Mouse (Mus musculus) midbrain, postnatal 0 days (tissue): Measurements from ENCODE around the gene Wfdc3. TPM values are rescaled to one million over a fixed set of nuclear protein-coding genes. Genes with fewer than 3 reads are reported as not detected.

Source experiments
- ATAC-seq: fragments of 200-750 bp; cut with Nextera tagmentation; 2 replicates; pipeline ENCODE4 v1.8.0; 2017; ENCODE audit warnings: moderate number of reproducible peaks, mild to moderate bottlenecking, moderate TSS enrichment, moderate library complexity; ENCODE audit not compliant: low FRiP score
- DNase-seq: peaks from one replicate; pipeline ENCODE4 v3.0.0-alpha.2; 2015; ENCODE audit warnings: low spot score
- H3K27ac ChIP-seq: fragments of 300-500 bp; sonication (generic); 2 replicates; pipeline ENCODE4 v1.5.1; 2014; ENCODE audit warnings: low read depth, mild to moderate bottlenecking, low read length, mixed read lengths
- H3K27me3 ChIP-seq: fragments of 300-500 bp; sonication (generic); 2 replicates; pipeline ENCODE4 v1.6.1; 2014; ENCODE audit warnings: low read length, control low read depth, mixed read lengths; ENCODE audit not compliant: insufficient read depth
- H3K36me3 ChIP-seq: fragments of 300-500 bp; sonication (generic); 2 replicates; pipeline ENCODE4 v1.6.1; 2014; ENCODE audit warnings: low read length, control low read depth, mixed read lengths; ENCODE audit not compliant: insufficient read depth
- H3K4me1 ChIP-seq: fragments of 300-500 bp; sonication (generic); 2 replicates; pipeline ENCODE4 v1.6.1; 2014; ENCODE audit warnings: mild to moderate bottlenecking, control low read depth, antibody characterized with exemption, low read length, mixed read lengths; ENCODE audit not compliant: insufficient read depth
- H3K4me2 ChIP-seq: fragments of 300-500 bp; sonication (generic); 2 replicates; pipeline ENCODE4 v1.6.1; 2014; ENCODE audit warnings: low read depth, mild to moderate bottlenecking, low read length, mixed read lengths; ENCODE audit not compliant: poor library complexity, severe bottlenecking
- H3K4me3 ChIP-seq: fragments of 300-500 bp; sonication (generic); 2 replicates; pipeline ENCODE4 v1.5.1; 2014; ENCODE audit warnings: low read depth, mild to moderate bottlenecking, low read length, moderate library complexity
- H3K9ac ChIP-seq: fragments of 300-500 bp; sonication (generic); replicated peaks from 2 replicates; pipeline ENCODE4 v1.6.1; 2014; ENCODE audit warnings: mild to moderate bottlenecking, low read length, moderate library complexity, mixed read lengths; ENCODE audit not compliant: poor library complexity, severe bottlenecking
- H3K9me3 ChIP-seq: fragments of 300-500 bp; sonication (generic); 2 replicates; pipeline ENCODE4 v1.6.1; 2016; ENCODE audit warnings: low read length, control low read depth
- CTCF ChIP-seq: IDR thresholded peaks from 2 replicates; pipeline ENCODE4 v1.5.1; 2016; ENCODE audit warnings: antibody characterized with exemption, mild to moderate bottlenecking
- WGBS: fragments of 180-500 bp; shearing (Covaris S2); extraction: QIAGEN DNeasy Blood & Tissue Kit; methylation state at CpG from one replicate; pipeline ENCODE4 v1.1.7; 2014; 5-methylcytosine and 5-hydroxymethylcytosine counted together
- polyA plus RNA-seq: library from polyadenylated mRNA; unstranded; fragments of >200 nt; fragmentation: Nextera tagmentation; extraction: Ambion mirVana; gene quantifications from 2 replicates; pipeline ENCODE4 v1.2.1, GENCODE M21; 2015
- total RNA-seq: library from RNA; depleted of rRNA; stranded (reverse); fragments of >200 nt; gene quantifications from 2 replicates; pipeline ENCODE4 v1.2.3, GENCODE M21; 2014; rRNA removed

Wfdc3 gene
- total and polyA plus RNA-seq, 2 experiments from 2014 or later = 0.16 to 0.60 TPM

DNA sequence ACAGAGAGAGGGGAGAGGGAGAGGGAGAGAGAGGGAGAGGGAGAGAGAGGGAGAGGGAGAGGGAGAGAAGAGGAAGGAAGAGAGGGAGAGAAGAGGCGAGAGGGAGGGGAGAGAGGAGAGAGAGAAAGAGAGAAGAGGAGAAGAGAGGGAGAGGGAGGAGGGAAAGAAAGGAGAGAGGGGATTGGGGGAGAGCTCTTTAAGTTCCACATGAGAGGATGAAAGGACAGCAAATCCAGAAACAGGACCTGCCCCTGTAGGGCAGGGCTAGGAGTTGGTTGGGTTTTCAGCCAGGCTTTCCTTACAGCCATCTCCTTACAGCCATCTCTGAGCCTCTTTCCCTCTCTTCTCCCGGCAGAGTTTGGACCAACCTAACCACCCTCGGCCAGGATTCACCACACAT is 60.9 kb downstream of the Wfdc3 start, which contains the start of gene Wfdc13:
Gene Wfdc13 (plus strand): TSS at position 301 of the 400 bp plus-strand sequence.
- DNase-seq (no peak), ATAC-seq (no peak)
- Histone ChIP-seq H3K27me3 (no peaks in the 10 kb centered on the region; the same call in 1 of the 2 replicates), H3K36me3 (no peaks in the 10 kb centered on the region), H3K9ac (no peak within 1 kb of the TSS), H3K4me2 (no peak within 1 kb of the TSS), H3K9me3 (no peaks in the 10 kb centered on the region), H3K27ac (no peak within 1 kb of the TSS), H3K4me3 (no peak within 1 kb of the TSS), H3K4me1 (no peaks in the 10 kb centered on the region)
- WGBS = 75% methylated on average over 3 of the region's 3 CpGs
- no peak for TF ChIP-seq CTCF

Other genes starting within 250 kb of the Wfdc3 start
- 117 and 126 TPM in 2 replicates for gene Pigt, start 248.4 kb downstream of the Wfdc3 start, total RNA-seq
- 121 and 126 TPM in 2 replicates for gene Pigt, start 248.4 kb downstream of the Wfdc3 start, polyA plus RNA-seq
- 0.38 and 0.52 TPM in 2 replicates for gene Wfdc2, start 183.5 kb downstream of the Wfdc3 start, total RNA-seq
- 1.5 and 1.9 TPM in 2 replicates for gene Wfdc2, start 183.5 kb downstream of the Wfdc3 start, polyA plus RNA-seq
- gene Spint3, start 172.5 kb downstream of the Wfdc3 start, total RNA-seq = not detected in 2 replicates
- not detected in 2 replicates for gene Spint3, start 172.5 kb downstream of the Wfdc3 start, polyA plus RNA-seq
- gene Wfdc6a, start 160.5 kb downstream of the Wfdc3 start, total RNA-seq = not detected in 2 replicates
- gene Wfdc6a, start 160.5 kb downstream of the Wfdc3 start, polyA plus RNA-seq = not detected in 2 replicates
- not detected in 2 replicates for gene Eppin, start 152.3 kb downstream of the Wfdc3 start, total RNA-seq
- not detected in 2 replicates for gene Eppin, start 152.3 kb downstream of the Wfdc3 start, polyA plus RNA-seq
- not detected in 2 replicates for gene Wfdc6b, start 132.4 kb downstream of the Wfdc3 start, total RNA-seq
- gene Wfdc6b, start 132.4 kb downstream of the Wfdc3 start, polyA plus RNA-seq = not detected in 2 replicates
- 0.28 TPM in 1 of 2 replicates, not detected in the other for gene Wfdc8, start 132.3 kb downstream of the Wfdc3 start, total RNA-seq
- not detected in 2 replicates for gene Wfdc8, start 132.3 kb downstream of the Wfdc3 start, polyA plus RNA-seq
- gene Wfdc16, start 107.1 kb downstream of the Wfdc3 start, total RNA-seq = not detected in 2 replicates
- not detected in 2 replicates for gene Wfdc16, start 107.1 kb downstream of the Wfdc3 start, polyA plus RNA-seq
- gene Wfdc10, start 89.9 kb downstream of the Wfdc3 start, total RNA-seq = 3.5 TPM in 1 of 2 replicates, not detected in the other
- 0.38 and 0.42 TPM in 2 replicates for gene Wfdc10, start 89.9 kb downstream of the Wfdc3 start, polyA plus RNA-seq
- not detected in 2 replicates for gene Wfdc9, start 89.3 kb downstream of the Wfdc3 start, total RNA-seq
- not detected in 2 replicates for gene Wfdc9, start 89.3 kb downstream of the Wfdc3 start, polyA plus RNA-seq
- gene Wfdc11, start 71.8 kb downstream of the Wfdc3 start, total RNA-seq = not detected in 2 replicates
- gene Wfdc11, start 71.8 kb downstream of the Wfdc3 start, polyA plus RNA-seq = not detected in 2 replicates
- gene Wfdc13, start 60.8 kb downstream of the Wfdc3 start, total RNA-seq = not detected in 2 replicates
- gene Wfdc13, start 60.8 kb downstream of the Wfdc3 start, polyA plus RNA-seq = not detected in 2 replicates
- gene Spint4, start 47.4 kb downstream of the Wfdc3 start, total RNA-seq = not detected in 2 replicates
- gene Spint4, start 47.4 kb downstream of the Wfdc3 start, polyA plus RNA-seq = not detected in 2 replicates
- gene Spint5, start 30.6 kb downstream of the Wfdc3 start, total RNA-seq = not detected in 2 replicates
- not detected in 2 replicates for gene Spint5, start 30.6 kb downstream of the Wfdc3 start, polyA plus RNA-seq
- gene Dnttip1, start 52 bp upstream of the Wfdc3 start, total RNA-seq = 18.5 and 24.7 TPM in 2 replicates
- 48.4 and 54.2 TPM in 2 replicates for gene Dnttip1, start 52 bp upstream of the Wfdc3 start, polyA plus RNA-seq
- 14.6 and 38.5 TPM in 2 replicates for gene Ube2c, start 24.0 kb upstream of the Wfdc3 start, total RNA-seq
- gene Ube2c, start 24.0 kb upstream of the Wfdc3 start, polyA plus RNA-seq = 18.1 and 18.4 TPM in 2 replicates
- not detected in 2 replicates for gene Tnnc2, start 34.0 kb upstream of the Wfdc3 start, total RNA-seq
- 0.31 and 0.62 TPM in 2 replicates for gene Tnnc2, start 34.0 kb upstream of the Wfdc3 start, polyA plus RNA-seq
- 80.8 and 100 TPM in 2 replicates for gene Snx21, start 39.9 kb upstream of the Wfdc3 start, total RNA-seq
- gene Snx21, start 39.9 kb upstream of the Wfdc3 start, polyA plus RNA-seq = 50.8 and 54.1 TPM in 2 replicates
- gene Acot8, start 59.0 kb upstream of the Wfdc3 start, total RNA-seq = 24.2 and 25.8 TPM in 2 replicates
- gene Acot8, start 59.0 kb upstream of the Wfdc3 start, polyA plus RNA-seq = 17.5 and 19.7 TPM in 2 replicates
- gene Zswim3, start 59.2 kb upstream of the Wfdc3 start, total RNA-seq = 6.4 and 7.7 TPM in 2 replicates
- 5.5 and 7.4 TPM in 2 replicates for gene Zswim3, start 59.2 kb upstream of the Wfdc3 start, polyA plus RNA-seq
- gene Zswim1, start 76.8 kb upstream of the Wfdc3 start, total RNA-seq = 24.8 and 25.1 TPM in 2 replicates
- gene Zswim1, start 76.8 kb upstream of the Wfdc3 start, polyA plus RNA-seq = 35.3 and 36.0 TPM in 2 replicates
- gene Spata25, start 82.6 kb upstream of the Wfdc3 start, total RNA-seq = 1.1 TPM in 1 of 2 replicates, not detected in the other
- gene Spata25, start 82.6 kb upstream of the Wfdc3 start, polyA plus RNA-seq = not detected in 2 replicates
- gene Ctsa, start 86.9 kb upstream of the Wfdc3 start, total RNA-seq = 110 and 112 TPM in 2 replicates
- 101 and 102 TPM in 2 replicates for gene Ctsa, start 86.9 kb upstream of the Wfdc3 start, polyA plus RNA-seq
- gene Neurl2, start 87.5 kb upstream of the Wfdc3 start, total RNA-seq = 10.4 and 11.2 TPM in 2 replicates
- 7.6 and 7.8 TPM in 2 replicates for gene Neurl2, start 87.5 kb upstream of the Wfdc3 start, polyA plus RNA-seq
- gene Pltp, start 111.8 kb upstream of the Wfdc3 start, total RNA-seq = 55.5 and 59.8 TPM in 2 replicates
- gene Pltp, start 111.8 kb upstream of the Wfdc3 start, polyA plus RNA-seq = 85.5 and 87.7 TPM in 2 replicates
- gene Pcif1, start 133.4 kb upstream of the Wfdc3 start, total RNA-seq = 77.2 and 90.1 TPM in 2 replicates
- gene Pcif1, start 133.4 kb upstream of the Wfdc3 start, polyA plus RNA-seq = 88.9 and 94.6 TPM in 2 replicates
- gene Zfp335, start 165.8 kb upstream of the Wfdc3 start, total RNA-seq = 28.9 and 29.0 TPM in 2 replicates
- 11.1 and 11.4 TPM in 2 replicates for gene Zfp335, start 165.8 kb upstream of the Wfdc3 start, polyA plus RNA-seq
- 7.5 and 13.4 TPM in 2 replicates for gene Mmp9, start 194.8 kb upstream of the Wfdc3 start, total RNA-seq
- gene Mmp9, start 194.8 kb upstream of the Wfdc3 start, polyA plus RNA-seq = 7.1 and 8.2 TPM in 2 replicates
- 311 and 368 TPM in 2 replicates for gene Slc12a5, start 214.9 kb upstream of the Wfdc3 start, total RNA-seq
- gene Slc12a5, start 214.9 kb upstream of the Wfdc3 start, polyA plus RNA-seq = 83.5 and 86.4 TPM in 2 replicates